Mouse (Mus musculus): ENCODE measurements around the gene Thsd4. TPM values are rescaled to one million over a fixed set of nuclear protein-coding genes. Genes with fewer than 3 reads are reported as not detected.

The Thsd4 gene
- total and polyA plus RNA-seq, 2 experiments: 0.70 to 0.92 TPM

- no peaks in the 10 kb centered on the region for H3K27me3 ChIP-seq (ENCODE audit: control insufficient read depth, insufficient read depth, low read length)
- H3K4me1 ChIP-seq (ENCODE audit: control insufficient read depth, insufficient read depth, low read length): no peaks in the 10 kb centered on the region
- TF ChIP-seq POLR2A (IDR thresholded peaks at IDR 0.05; ENCODE audit: extremely low read depth, insufficient read depth, low read length) (no peak), CTCF (IDR thresholded peaks at IDR 0.05; ENCODE audit: low read depth, low read length) (no peak)
- no peak overlapping the region for H3K4me3 ChIP-seq (ENCODE audit: insufficient read depth, low read depth, low read length)
- no peak for DNase-seq (ENCODE audit: extremely low read depth, low read depth, low spot score)
- H3K36me3 ChIP-seq (ENCODE audit: control insufficient read depth, insufficient read depth, low read length): no peaks in the 10 kb centered on the region
- no peak overlapping the region for H3K27ac ChIP-seq (replicated peaks; ENCODE audit: insufficient read depth, low read depth, low read length)
- no peak overlapping the region for H3K9ac ChIP-seq (ENCODE audit: low read depth, low read length)
- 86% methylated on average over 10 of the region's 10 CpGs for whole genome bisulfite sequencing
- H3K79me2 ChIP-seq (ENCODE audit: control insufficient read depth, insufficient read depth, low read length): no peaks in the 10 kb centered on the region
These were observed 154.1 kb downstream of the Thsd4 start for GRCm38 (mm10) chr9:60367617-60368305.

GRCm38 (mm10) chr9:60364166-60364781 lies 157.6 kb downstream of the Thsd4 start:
- Histone ChIP-seq H3K79me2 (ENCODE audit: control insufficient read depth, insufficient read depth, low read length) (no peaks in the 10 kb centered on the region), H3K9ac (ENCODE audit: low read depth, low read length) (no peak overlapping the region), H3K27me3 (ENCODE audit: control insufficient read depth, insufficient read depth, low read length) (no peaks in the 10 kb centered on the region), H3K4me3 (ENCODE audit: insufficient read depth, low read depth, low read length) (no peak overlapping the region), H3K36me3 (ENCODE audit: control insufficient read depth, insufficient read depth, low read length) (no peaks in the 10 kb centered on the region), H3K27ac (replicated peaks; ENCODE audit: insufficient read depth, low read depth, low read length) (no peak overlapping the region), H3K4me1 (ENCODE audit: control insufficient read depth, insufficient read depth, low read length) (no peaks in the 10 kb centered on the region)
- no peak for DNase-seq (ENCODE audit: extremely low read depth, low read depth, low spot score)
- WGBS: 46% methylated on average over 14 of the region's 14 CpGs
- TF ChIP-seq POLR2A (IDR thresholded peaks at IDR 0.05; ENCODE audit: extremely low read depth, insufficient read depth, low read length) (no peak), CTCF (IDR thresholded peaks at IDR 0.05; ENCODE audit: low read depth, low read length) (no peak)

- TF ChIP-seq POLR2A (IDR thresholded peaks at IDR 0.05; ENCODE audit: extremely low read depth, insufficient read depth, low read length) (no peak), CTCF (IDR thresholded peaks at IDR 0.05; ENCODE audit: low read depth, low read length) (no peak)
- WGBS: 76% methylated on average over 4 of the region's 4 CpGs
- H3K4me1 ChIP-seq (ENCODE audit: control insufficient read depth, insufficient read depth, low read length): no peaks in the 10 kb centered on the region
These were observed 169.5 kb downstream of the Thsd4 start for GRCm38 (mm10) chr9:60352351-60352750.

GRCm38 (mm10) chr9:60351153-60351552 lies 170.7 kb downstream of the Thsd4 start:
- Histone ChIP-seq H3K27me3 (ENCODE audit: control insufficient read depth, insufficient read depth, low read length) (no peaks in the 10 kb centered on the region), H3K36me3 (ENCODE audit: control insufficient read depth, insufficient read depth, low read length) (no peaks in the 10 kb centered on the region), H3K27ac (replicated peaks; ENCODE audit: insufficient read depth, low read depth, low read length) (no peak overlapping the region), H3K4me3 (ENCODE audit: insufficient read depth, low read depth, low read length) (no peak overlapping the region), H3K4me1 (ENCODE audit: control insufficient read depth, insufficient read depth, low read length) (no peaks in the 10 kb centered on the region), H3K9ac (ENCODE audit: low read depth, low read length) (no peak overlapping the region), H3K79me2 (ENCODE audit: control insufficient read depth, insufficient read depth, low read length) (no peaks in the 10 kb centered on the region)
- TF ChIP-seq CTCF (IDR thresholded peaks at IDR 0.05; ENCODE audit: low read depth, low read length): no peak
- TF ChIP-seq POLR2A (IDR thresholded peaks at IDR 0.05; ENCODE audit: extremely low read depth, insufficient read depth, low read length): no peak
- DNase-seq (ENCODE audit: extremely low read depth, low read depth, low spot score): no peak
- WGBS: 93% methylated on average over 6 of the region's 6 CpGs

More at GRCm38 (mm10) chr9:60352351-60352750, 169.5 kb downstream of the Thsd4 start:
- DNase-seq (ENCODE audit: extremely low read depth, low read depth, low spot score): no peak
- Histone ChIP-seq H3K79me2 (ENCODE audit: control insufficient read depth, insufficient read depth, low read length) (no peaks in the 10 kb centered on the region), H3K9ac (ENCODE audit: low read depth, low read length) (no peak overlapping the region), H3K4me3 (ENCODE audit: insufficient read depth, low read depth, low read length) (no peak overlapping the region), H3K36me3 (ENCODE audit: control insufficient read depth, insufficient read depth, low read length) (no peaks in the 10 kb centered on the region), H3K27me3 (ENCODE audit: control insufficient read depth, insufficient read depth, low read length) (no peaks in the 10 kb centered on the region), H3K27ac (replicated peaks; ENCODE audit: insufficient read depth, low read depth, low read length) (no peak overlapping the region)

- TF ChIP-seq CTCF (IDR thresholded peaks at IDR 0.05; ENCODE audit: low read depth, low read length) (no peak), POLR2A (IDR thresholded peaks at IDR 0.05; ENCODE audit: extremely low read depth, insufficient read depth, low read length) (no peak)
- no peak for DNase-seq (ENCODE audit: extremely low read depth, low read depth, low spot score)
- Histone ChIP-seq H3K36me3 (ENCODE audit: control insufficient read depth, insufficient read depth, low read length) (no peaks in the 10 kb centered on the region), H3K27ac (replicated peaks; ENCODE audit: insufficient read depth, low read depth, low read length) (no peak overlapping the region), H3K79me2 (ENCODE audit: control insufficient read depth, insufficient read depth, low read length) (no peaks in the 10 kb centered on the region), H3K4me3 (ENCODE audit: insufficient read depth, low read depth, low read length) (no peak overlapping the region), H3K4me1 (ENCODE audit: control insufficient read depth, insufficient read depth, low read length) (no peaks in the 10 kb centered on the region), H3K9ac (ENCODE audit: low read depth, low read length) (no peak overlapping the region), H3K27me3 (ENCODE audit: control insufficient read depth, insufficient read depth, low read length) (no peaks in the 10 kb centered on the region)
- WGBS: 89% methylated on average over 5 of the region's 5 CpGs
These were observed 185.7 kb downstream of the Thsd4 start for GRCm38 (mm10) chr9:60336147-60336546.

- 89% methylated on average over 6 of the region's 6 CpGs for WGBS
- Histone ChIP-seq H3K27ac (replicated peaks; ENCODE audit: insufficient read depth, low read depth, low read length) (no peak overlapping the region), H3K4me3 (ENCODE audit: insufficient read depth, low read depth, low read length) (no peak overlapping the region), H3K36me3 (ENCODE audit: control insufficient read depth, insufficient read depth, low read length) (no peaks in the 10 kb centered on the region), H3K79me2 (ENCODE audit: control insufficient read depth, insufficient read depth, low read length) (no peaks in the 10 kb centered on the region), H3K9ac (ENCODE audit: low read depth, low read length) (no peak overlapping the region), H3K4me1 (ENCODE audit: control insufficient read depth, insufficient read depth, low read length) (no peaks in the 10 kb centered on the region), H3K27me3 (ENCODE audit: control insufficient read depth, insufficient read depth, low read length) (no peaks in the 10 kb centered on the region)
- no peak for DNase-seq (ENCODE audit: extremely low read depth, low read depth, low spot score)
- no peak for TF ChIP-seq POLR2A (IDR thresholded peaks at IDR 0.05; ENCODE audit: extremely low read depth, insufficient read depth, low read length)
- no peak for TF ChIP-seq CTCF (IDR thresholded peaks at IDR 0.05; ENCODE audit: low read depth, low read length)
These were observed 186.4 kb downstream of the Thsd4 start for GRCm38 (mm10) chr9:60335455-60335854.
